Mouse (Mus musculus): ENCODE results near the gene Mtch2.
A peak's percentile ranks its signal among the peaks of the same experiment; 100 is the strongest.
"Not testable (repeated sequence)": the region's sequence is repeated elsewhere in the genome, so short reads cannot be mapped to it uniquely, and the experiment has no call there.

The Mtch2 gene

GRCm38 (mm10) chr2:90846955-90847680 lies at the start of gene Mtch2:
Gene Mtch2 (plus strand): TSS chr2:90847155.
- peak; percentile 97 for DNase-seq (ENCODE audit: low read depth, low spot score)

- DNase-seq (ENCODE audit: low read depth, low spot score) = no peak
Observed at GRCm38 (mm10) chr2:90808241-90809126, 38.5 kb upstream of the Mtch2 start.

- no peak for DNase-seq (ENCODE audit: low read depth, low spot score)
Observed at GRCm38 (mm10) chr2:90810751-90811150, 36.2 kb upstream of the Mtch2 start.

GRCm38 (mm10) chr2:90815266-90815665 lies 31.7 kb upstream of the Mtch2 start:
- no peak for DNase-seq (ENCODE audit: low read depth, low spot score)

DNA sequence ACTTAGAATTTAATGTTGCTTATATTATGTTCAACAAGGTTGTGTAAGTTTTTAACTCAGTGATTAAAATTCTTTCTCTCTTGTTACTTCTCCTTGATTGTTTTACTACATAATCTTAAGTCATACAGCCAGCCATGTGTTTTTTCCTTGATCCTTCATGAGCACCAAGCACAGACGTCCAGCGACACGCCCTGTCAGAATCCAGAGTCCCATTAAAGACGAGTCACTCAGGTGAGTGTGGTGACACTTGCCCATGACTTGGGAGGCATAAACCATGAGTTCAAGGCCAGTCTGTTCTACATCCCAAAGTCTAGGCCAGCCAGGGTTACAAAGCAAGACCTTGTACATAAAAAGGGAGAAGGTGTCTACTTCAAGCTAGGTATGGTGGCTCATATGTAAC lies 30.8 kb upstream of the Mtch2 start:
- no peak for DNase-seq (ENCODE audit: low read depth, low spot score)

- DNase-seq (ENCODE audit: low read depth, low spot score) = no peak
Observed at GRCm38 (mm10) chr2:90818710-90819109, 28.2 kb upstream of the Mtch2 start.

DNA sequence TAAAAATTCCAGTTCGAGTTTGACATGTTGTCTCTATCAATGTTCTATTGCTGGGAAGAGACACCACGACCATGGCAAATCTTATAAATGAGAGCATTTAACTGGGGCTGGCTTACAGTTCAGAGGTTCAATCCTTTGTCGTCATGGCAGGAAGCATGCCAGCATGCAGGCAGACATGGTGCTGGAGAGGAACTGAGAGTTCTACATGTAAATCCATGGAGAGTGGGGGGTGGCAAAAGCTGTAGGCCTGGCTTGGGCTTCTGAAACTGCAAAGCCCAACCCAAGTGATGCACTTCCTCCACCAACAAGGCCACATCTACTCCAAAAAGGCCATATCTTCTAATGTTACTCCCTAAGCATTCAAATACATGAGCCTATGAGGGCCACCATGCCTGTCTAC lies 26.1 kb upstream of the Mtch2 start:
- no peak for DNase-seq (ENCODE audit: low read depth, low spot score)

- DNase-seq (ENCODE audit: low read depth, low spot score) = no peak
Observed at GRCm38 (mm10) chr2:90822978-90823377, 24.0 kb upstream of the Mtch2 start.

- DNase-seq (ENCODE audit: low read depth, low spot score) = no peak
Observed at GRCm38 (mm10) chr2:90823781-90824180, 23.2 kb upstream of the Mtch2 start.

- DNase-seq (ENCODE audit: low read depth, low spot score) = not testable (repeated sequence)
Observed at GRCm38 (mm10) chr2:90824528-90824927, 22.4 kb upstream of the Mtch2 start.

DNA sequence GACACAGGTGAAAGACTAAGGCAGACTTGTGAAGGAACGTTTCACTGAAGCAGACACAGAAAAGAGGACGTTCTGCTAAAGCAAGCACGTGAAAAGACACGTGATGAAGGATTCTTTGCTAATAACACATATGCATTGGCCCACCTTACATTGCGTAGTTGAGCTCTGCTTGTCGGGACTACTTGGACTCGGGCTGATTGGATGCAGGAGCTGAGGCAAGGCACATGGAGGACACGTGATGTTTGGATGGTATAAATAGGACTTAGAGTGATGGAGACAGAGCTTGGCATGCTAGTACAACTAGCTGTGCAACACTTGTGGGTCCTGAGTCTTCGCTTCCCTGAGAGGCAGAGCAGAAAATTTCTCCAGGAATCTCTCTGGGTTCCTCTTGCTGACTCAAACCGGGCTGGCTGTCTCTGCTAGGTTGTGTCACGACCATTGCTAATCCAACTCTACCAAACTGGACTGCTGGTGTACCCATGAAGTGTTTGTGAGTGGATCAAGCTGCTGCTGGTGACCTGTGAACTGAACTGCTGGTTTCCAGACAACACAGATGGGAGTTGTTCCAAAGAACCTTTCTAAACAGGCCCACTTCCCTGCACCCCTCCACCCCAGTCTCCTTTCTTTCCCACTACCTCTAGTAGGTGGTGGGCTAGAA lies 21.3 kb upstream of the Mtch2 start:
- no peak for DNase-seq (ENCODE audit: low read depth, low spot score)

- no peak for DNase-seq (ENCODE audit: low read depth, low spot score)
Observed at GRCm38 (mm10) chr2:90828739-90829138, 18.2 kb upstream of the Mtch2 start.

DNA sequence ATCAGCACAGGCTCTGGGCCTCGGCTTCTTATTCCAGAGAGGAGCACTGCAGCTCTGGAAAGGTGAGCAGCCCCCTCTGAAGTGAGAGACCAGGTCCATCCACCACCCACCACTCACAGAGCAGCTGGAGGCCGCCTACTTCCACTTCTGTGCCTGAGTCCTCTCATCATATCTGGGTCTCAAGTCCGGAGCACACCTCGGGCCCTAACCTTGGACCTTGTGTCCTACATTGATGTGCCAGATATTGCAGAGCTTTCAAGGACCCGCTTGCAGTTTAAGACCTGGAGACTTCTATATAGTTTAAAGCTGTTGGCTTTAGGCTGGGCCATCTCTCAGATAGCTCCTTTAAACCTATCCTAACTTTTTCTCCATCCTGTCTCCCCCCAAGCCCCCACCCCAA lies 13.5 kb upstream of the Mtch2 start:
- DNase-seq (ENCODE audit: low read depth, low spot score) = no peak

DNA sequence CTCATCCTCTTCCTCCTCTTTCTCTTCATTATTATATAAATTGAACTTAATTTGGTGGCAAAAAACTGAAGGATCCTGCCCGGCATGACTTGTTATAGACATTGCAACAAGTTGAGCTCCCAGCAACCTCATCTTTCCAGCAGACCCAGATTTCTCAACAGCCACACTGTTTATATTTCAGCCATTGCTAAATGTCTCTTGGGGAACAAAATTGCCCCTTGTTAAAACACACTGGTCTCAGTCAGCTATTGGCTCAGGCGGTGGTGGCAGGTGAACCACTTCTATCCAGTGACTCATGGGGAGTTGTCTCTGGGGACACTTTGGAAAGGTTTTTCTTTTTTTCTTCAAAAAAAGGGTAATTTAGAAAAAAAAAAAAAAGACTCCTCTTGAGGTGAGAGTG lies 8.3 kb upstream of the Mtch2 start:
- no peak for DNase-seq (ENCODE audit: low read depth, low spot score)

GRCm38 (mm10) chr2:90843666-90844065 lies 3.3 kb upstream of the Mtch2 start:
- no peak for DNase-seq (ENCODE audit: low read depth, low spot score)

- DNase-seq (ENCODE audit: low read depth, low spot score) = no peak
Observed at GRCm38 (mm10) chr2:90844262-90844661, 2.7 kb upstream of the Mtch2 start.

DNA sequence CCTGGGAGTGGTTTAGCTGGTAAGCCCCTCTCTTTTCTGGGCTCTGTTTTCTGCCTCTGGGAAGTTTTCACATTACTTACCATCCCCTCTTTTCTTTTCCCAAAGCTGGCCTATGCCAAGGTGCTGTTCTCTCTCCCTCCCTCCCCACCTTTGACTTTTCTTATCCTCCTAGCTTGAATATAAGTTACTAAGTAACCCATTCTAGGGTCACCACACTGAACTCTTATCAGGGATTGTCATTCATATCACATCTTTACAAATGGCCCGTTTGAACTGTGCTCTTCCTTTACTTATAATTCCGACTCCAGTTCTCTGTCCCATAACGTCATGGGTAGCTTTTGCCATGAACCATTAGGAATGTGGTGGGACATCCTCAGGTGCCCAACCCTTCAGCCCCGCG lies 1.7 kb upstream of the Mtch2 start:
- DNase-seq (ENCODE audit: low read depth, low spot score) = no peak

DNA sequence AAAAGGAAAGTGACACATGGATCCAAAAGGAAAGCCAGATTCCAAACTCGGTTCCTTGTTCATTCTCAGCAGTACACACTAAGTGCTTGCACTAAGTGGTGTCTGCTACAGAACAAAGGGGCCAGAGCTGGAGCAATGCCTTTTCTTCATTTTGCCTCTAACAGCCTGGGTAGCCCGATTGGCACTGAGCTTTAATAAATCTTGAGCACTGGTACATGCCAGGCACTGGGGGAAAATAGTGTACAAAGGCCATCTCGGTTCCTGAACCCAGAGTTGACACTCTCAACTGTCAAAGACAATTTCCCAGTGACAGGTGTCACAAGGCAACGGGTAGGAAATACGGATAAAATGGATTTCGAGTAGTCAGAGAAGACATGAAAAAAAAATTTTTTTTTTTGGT lies 784 bp upstream of the Mtch2 start:
- no peak for DNase-seq (ENCODE audit: low read depth, low spot score)

- no peak for DNase-seq (ENCODE audit: low read depth, low spot score)
Observed at GRCm38 (mm10) chr2:90846597-90846954, 379 bp upstream of the Mtch2 start.

DNA sequence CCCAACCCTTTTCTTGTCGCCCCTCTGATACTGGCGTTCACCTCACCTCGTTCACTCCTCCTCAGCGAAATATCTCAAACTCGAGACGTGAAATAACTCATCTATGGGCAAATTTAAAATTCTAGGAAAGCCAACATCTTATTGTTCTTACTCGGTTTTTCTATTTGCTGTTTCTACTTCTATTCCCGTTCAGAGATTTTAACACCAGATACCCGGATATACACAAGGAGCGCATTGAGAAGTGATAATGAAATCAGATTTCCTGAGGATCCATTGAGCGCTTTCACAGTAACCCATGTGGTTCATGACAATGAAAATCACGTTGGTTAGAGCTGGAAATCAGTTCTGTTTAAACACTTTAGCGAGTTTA lies 711 bp downstream of the Mtch2 start:
- no peak for DNase-seq (ENCODE audit: low read depth, low spot score)

GRCm38 (mm10) chr2:90848331-90848730 lies 1.4 kb downstream of the Mtch2 start:
- no peak for DNase-seq (ENCODE audit: low read depth, low spot score)

DNA sequence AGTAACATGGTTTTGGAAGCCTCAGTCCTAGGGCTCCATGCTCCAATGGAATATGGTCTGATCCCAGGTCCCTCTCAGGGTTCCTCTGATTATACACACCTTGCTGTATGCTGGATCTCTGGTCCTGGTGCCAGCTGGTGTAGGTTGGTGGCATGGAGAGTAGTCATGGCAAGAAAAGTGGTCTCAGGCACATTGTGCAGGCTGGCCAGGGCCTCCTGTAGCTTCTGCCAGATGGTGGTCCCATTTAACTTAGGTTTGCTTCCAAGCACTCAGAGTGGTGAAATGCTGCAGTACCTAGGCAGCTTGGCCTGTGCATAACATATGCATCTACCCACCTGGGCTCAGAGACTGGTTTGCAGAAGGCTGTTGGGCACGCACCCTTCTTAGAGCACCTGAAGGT lies 3.4 kb downstream of the Mtch2 start:
- no peak for DNase-seq (ENCODE audit: low read depth, low spot score)

- DNase-seq (ENCODE audit: low read depth, low spot score) = no peak
Observed at GRCm38 (mm10) chr2:90861486-90861885, 14.5 kb downstream of the Mtch2 start.
